Mouse (Mus musculus): ENCODE measurements around the gene Ppp1r13b. TPM values are rescaled to one million over a fixed set of nuclear protein-coding genes. Genes with fewer than 3 reads are reported as not detected.
"Not testable (repeated sequence)": the region's sequence is repeated elsewhere in the genome, so short reads cannot be mapped to it uniquely, and the experiment has no call there.

The Ppp1r13b gene
- polyA plus RNA-seq, 1 experiment: 13.8 TPM

GRCm38 (mm10) chr12:111945115-111945514 is 37.2 kb upstream of the Ppp1r13b start:
- DNase-seq (ENCODE audit: low read depth in 1 of 2, low spot score in 2 of 2): no peak

GRCm38 (mm10) chr12:111944065-111944987 is 36.4 kb upstream of the Ppp1r13b start:
- DNase-seq (ENCODE audit: low read depth in 1 of 2, low spot score in 2 of 2); H3K36me3 ChIP-seq (ENCODE audit: control insufficient read depth, insufficient read depth, low read length); H3K27me3 ChIP-seq (ENCODE audit: control insufficient read depth, insufficient read depth, low read length); H3K4me3 ChIP-seq (ENCODE audit: extremely low read depth, insufficient read depth, insufficient read length): not testable (repeated sequence)
- Histone ChIP-seq H3K27ac (ENCODE audit: insufficient read depth, low read length) (peak overlapping the region; percentile 52; the same call in 1 of the 2 replicates), H3K4me1 (ENCODE audit: control insufficient read depth, insufficient read depth, insufficient read length) (peaks cover 12% of the 10 kb centered on the region; the same call in 1 of the 2 replicates)
- 13% methylated on average over 18 of the region's 20 CpGs for WGBS

More at GRCm38 (mm10) chr12:111945115-111945514, 37.2 kb upstream of the Ppp1r13b start:
- Histone ChIP-seq H3K4me3 (ENCODE audit: extremely low read depth, insufficient read depth, insufficient read length) (no peak overlapping the region), H3K27me3 (ENCODE audit: control insufficient read depth, insufficient read depth, low read length) (no peaks in the 10 kb centered on the region), H3K4me1 (ENCODE audit: control insufficient read depth, insufficient read depth, insufficient read length) (peaks cover 12% of the 10 kb centered on the region; the same call in 1 of the 2 replicates), H3K36me3 (ENCODE audit: control insufficient read depth, insufficient read depth, low read length) (no peaks in the 10 kb centered on the region), H3K27ac (ENCODE audit: insufficient read depth, low read length) (peak overlapping the region; percentile 42)
- WGBS: 27% methylated on average over 8 of the region's 8 CpGs
- TF ChIP-seq POLR2A (IDR thresholded peaks at IDR 0.05; ENCODE audit: low read depth, low read length) (no peak), CTCF (IDR thresholded peaks at IDR 0.05; ENCODE audit: extremely low read depth, insufficient read depth, insufficient read length, insufficient replicate concordance) (no peak)

GRCm38 (mm10) chr12:111943421-111944064 is 35.6 kb upstream of the Ppp1r13b start:
- no peak for TF ChIP-seq CTCF (IDR thresholded peaks at IDR 0.05; ENCODE audit: extremely low read depth, insufficient read depth, insufficient read length, insufficient replicate concordance)
- TF ChIP-seq POLR2A (IDR thresholded peaks at IDR 0.05; ENCODE audit: low read depth, low read length): no peak
- H3K4me3 ChIP-seq (ENCODE audit: extremely low read depth, insufficient read depth, insufficient read length): no peak overlapping the region
- 42% methylated on average over 10 of the region's 10 CpGs for WGBS
- no peak overlapping the region; the same call in 1 of the 2 replicates for H3K27ac ChIP-seq (ENCODE audit: insufficient read depth, low read length)
- H3K36me3 ChIP-seq (ENCODE audit: control insufficient read depth, insufficient read depth, low read length): no peaks in the 10 kb centered on the region
- peaks cover 12% of the 10 kb centered on the region; the same call in 1 of the 2 replicates for H3K4me1 ChIP-seq (ENCODE audit: control insufficient read depth, insufficient read depth, insufficient read length)
- DNase-seq (ENCODE audit: low read depth in 1 of 2, low spot score in 2 of 2): no peak
- no peaks in the 10 kb centered on the region for H3K27me3 ChIP-seq (ENCODE audit: control insufficient read depth, insufficient read depth, low read length)

GRCm38 (mm10) chr12:111938623-111939177 is 30.8 kb upstream of the Ppp1r13b start:
- 75% methylated on average over 1 of the region's 1 CpGs for WGBS
- no peak overlapping the region for H3K4me3 ChIP-seq (ENCODE audit: extremely low read depth, insufficient read depth, insufficient read length)
- H3K27me3 ChIP-seq (ENCODE audit: control insufficient read depth, insufficient read depth, low read length): no peaks in the 10 kb centered on the region
- H3K4me1 ChIP-seq (ENCODE audit: control insufficient read depth, insufficient read depth, insufficient read length): no peaks in the 10 kb centered on the region
- H3K27ac ChIP-seq (ENCODE audit: insufficient read depth, low read length): no peak overlapping the region
- DNase-seq (ENCODE audit: low read depth in 1 of 2, low spot score in 2 of 2): no peak
- TF ChIP-seq CTCF (IDR thresholded peaks at IDR 0.05; ENCODE audit: extremely low read depth, insufficient read depth, insufficient read length, insufficient replicate concordance) (no peak), POLR2A (IDR thresholded peaks at IDR 0.05; ENCODE audit: low read depth, low read length) (no peak)
- H3K36me3 ChIP-seq (ENCODE audit: control insufficient read depth, insufficient read depth, low read length): no peaks in the 10 kb centered on the region

GRCm38 (mm10) chr12:111936706-111937550 is 29.0 kb upstream of the Ppp1r13b start:
- WGBS: 84% methylated on average over 24 of the region's 24 CpGs
- TF ChIP-seq POLR2A (IDR thresholded peaks at IDR 0.05; ENCODE audit: low read depth, low read length): no peak
- TF ChIP-seq CTCF (IDR thresholded peaks at IDR 0.05; ENCODE audit: extremely low read depth, insufficient read depth, insufficient read length, insufficient replicate concordance): no peak
- no peak overlapping the region for H3K4me3 ChIP-seq (ENCODE audit: extremely low read depth, insufficient read depth, insufficient read length)
- no peak overlapping the region for H3K27ac ChIP-seq (ENCODE audit: insufficient read depth, low read length)
- DNase-seq (ENCODE audit: low read depth in 1 of 2, low spot score in 2 of 2): no peak
- H3K27me3 ChIP-seq (ENCODE audit: control insufficient read depth, insufficient read depth, low read length): no peaks in the 10 kb centered on the region
- no peaks in the 10 kb centered on the region for H3K36me3 ChIP-seq (ENCODE audit: control insufficient read depth, insufficient read depth, low read length)
- H3K4me1 ChIP-seq (ENCODE audit: control insufficient read depth, insufficient read depth, insufficient read length): peaks cover 11% of the 10 kb centered on the region; the same call in 1 of the 2 replicates

- no peaks in the 10 kb centered on the region for H3K27me3 ChIP-seq (ENCODE audit: control insufficient read depth, insufficient read depth, low read length)
- no peak overlapping the region for H3K27ac ChIP-seq (ENCODE audit: insufficient read depth, low read length)
- peaks cover 11% of the 10 kb centered on the region; the same call in 1 of the 2 replicates for H3K4me1 ChIP-seq (ENCODE audit: control insufficient read depth, insufficient read depth, insufficient read length)
- no peak for DNase-seq (ENCODE audit: low read depth in 1 of 2, low spot score in 2 of 2)
- WGBS: 82% methylated on average over 2 of the region's 2 CpGs
- no peaks in the 10 kb centered on the region for H3K36me3 ChIP-seq (ENCODE audit: control insufficient read depth, insufficient read depth, low read length)
- no peak overlapping the region for H3K4me3 ChIP-seq (ENCODE audit: extremely low read depth, insufficient read depth, insufficient read length)
- no peak for TF ChIP-seq POLR2A (IDR thresholded peaks at IDR 0.05; ENCODE audit: low read depth, low read length)
- no peak for TF ChIP-seq CTCF (IDR thresholded peaks at IDR 0.05; ENCODE audit: extremely low read depth, insufficient read depth, insufficient read length, insufficient replicate concordance)
Measured at GRCm38 (mm10) chr12:111933971-111934370, 26.1 kb upstream of the Ppp1r13b start.
